Mouse (Mus musculus) liver (tissue): Measurements from ENCODE around the gene Prodh2.

Experiments
- DNase-seq: peaks from one replicate; pipeline ENCODE4 v3.0.0-alpha.2; 2020; ENCODE audit warnings: mixed read lengths

Gene Prodh2

DNA sequence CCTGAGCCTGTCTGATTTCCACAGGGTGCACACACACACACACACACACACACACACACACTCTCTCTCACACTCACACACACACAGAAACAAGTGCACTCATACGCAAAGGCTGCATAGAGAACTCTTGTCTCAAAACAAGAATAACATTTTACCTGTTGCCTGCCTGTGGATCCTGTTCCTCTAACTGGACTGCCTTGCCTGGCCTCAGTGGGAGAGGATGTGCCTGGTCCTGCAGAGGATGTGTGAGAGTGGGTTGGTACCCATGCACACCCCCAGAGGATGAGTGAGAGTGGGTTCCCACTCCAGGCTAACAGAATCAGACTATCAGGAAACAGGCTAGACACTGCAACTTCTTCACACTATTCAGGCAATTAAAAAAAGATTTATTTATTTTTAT, 57.2 kb downstream of the Prodh2 start:
- DNase-seq: no peak

GRCm38 (mm10) chr7:30551445-30552101, 58.2 kb downstream of the Prodh2 start:
- DNase-seq: no peak

DNA sequence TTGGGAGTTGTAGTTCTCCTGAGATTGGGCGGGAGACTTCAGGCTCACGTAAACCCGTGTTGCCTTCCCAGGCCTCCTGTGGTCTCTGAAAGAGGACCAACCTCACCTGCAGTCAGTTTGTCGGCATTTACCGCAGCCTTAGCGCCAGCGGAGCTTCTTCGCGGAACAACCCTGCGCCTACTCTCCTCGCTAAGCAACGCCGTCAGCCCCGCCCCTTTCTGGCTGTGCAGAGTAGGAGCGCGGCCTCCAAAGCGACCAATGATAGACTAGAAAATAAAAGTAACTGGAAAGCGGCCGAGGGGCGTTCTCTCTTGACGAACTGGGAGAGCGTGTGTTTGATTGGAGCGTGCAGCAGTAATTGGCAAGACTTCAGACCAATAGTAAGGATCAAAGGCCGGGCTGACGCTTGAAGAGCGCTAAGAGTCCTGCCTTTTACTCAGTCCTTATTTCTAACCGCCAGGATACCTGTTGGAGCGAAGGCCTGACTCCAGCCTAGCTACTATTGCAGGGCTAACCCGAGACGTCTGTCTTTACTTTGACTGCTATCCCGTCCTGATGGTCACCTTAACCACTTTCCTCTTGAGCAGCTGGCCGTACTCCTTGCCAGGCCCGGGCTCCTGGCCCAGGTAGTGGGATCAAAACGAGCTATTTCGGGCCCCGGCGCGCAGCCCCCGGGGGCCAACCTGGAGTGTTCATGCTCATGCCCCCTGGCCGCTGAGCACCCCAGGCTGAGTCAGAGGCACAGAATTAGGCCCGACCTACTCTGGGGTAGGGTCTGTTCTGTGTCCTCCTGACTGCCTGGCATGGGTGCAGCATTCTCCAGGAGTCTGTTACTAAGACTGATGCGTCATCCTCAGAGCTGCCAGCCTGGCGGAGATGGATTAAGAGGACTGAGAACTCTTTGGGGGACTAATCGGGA, 58.9 kb downstream of the Prodh2 start, which contains the start of the genes Hspb6 and Proser3:
Gene Hspb6 (plus strand): TSS at position 77 of the 919 bp plus-strand sequence.
Gene Proser3 (minus strand): TSS at position 198 of the 919 bp plus-strand sequence.
- DNase-seq: peak; percentile 98

DNA sequence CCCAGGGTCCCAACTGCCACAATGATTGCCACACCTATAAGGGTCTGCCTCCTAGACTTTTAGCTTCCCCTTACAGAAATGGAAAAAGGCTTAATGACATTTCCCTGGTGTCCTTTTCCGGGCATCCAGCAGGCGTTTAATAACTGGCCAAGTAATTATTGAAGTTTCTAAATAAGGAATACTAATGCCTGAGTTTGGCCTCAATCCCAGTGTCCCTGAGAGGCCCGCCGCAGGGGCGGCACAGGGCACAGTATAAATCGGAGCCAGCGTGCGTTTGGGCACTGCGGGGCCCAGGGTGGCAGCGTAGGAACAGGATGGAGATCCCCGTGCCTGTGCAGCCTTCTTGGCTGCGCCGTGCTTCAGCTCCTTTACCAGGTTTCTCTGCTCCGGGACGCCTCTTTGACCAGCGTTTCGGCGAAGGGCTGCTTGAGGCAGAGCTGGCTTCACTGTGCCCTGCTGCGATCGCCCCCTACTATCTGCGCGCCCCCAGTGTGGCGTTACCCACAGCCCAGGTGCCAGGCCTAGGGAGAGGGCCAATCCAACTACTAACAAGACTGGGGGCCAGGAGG, 59.7 kb downstream of the Prodh2 start:
- DNase-seq: peak; percentile 54

DNA sequence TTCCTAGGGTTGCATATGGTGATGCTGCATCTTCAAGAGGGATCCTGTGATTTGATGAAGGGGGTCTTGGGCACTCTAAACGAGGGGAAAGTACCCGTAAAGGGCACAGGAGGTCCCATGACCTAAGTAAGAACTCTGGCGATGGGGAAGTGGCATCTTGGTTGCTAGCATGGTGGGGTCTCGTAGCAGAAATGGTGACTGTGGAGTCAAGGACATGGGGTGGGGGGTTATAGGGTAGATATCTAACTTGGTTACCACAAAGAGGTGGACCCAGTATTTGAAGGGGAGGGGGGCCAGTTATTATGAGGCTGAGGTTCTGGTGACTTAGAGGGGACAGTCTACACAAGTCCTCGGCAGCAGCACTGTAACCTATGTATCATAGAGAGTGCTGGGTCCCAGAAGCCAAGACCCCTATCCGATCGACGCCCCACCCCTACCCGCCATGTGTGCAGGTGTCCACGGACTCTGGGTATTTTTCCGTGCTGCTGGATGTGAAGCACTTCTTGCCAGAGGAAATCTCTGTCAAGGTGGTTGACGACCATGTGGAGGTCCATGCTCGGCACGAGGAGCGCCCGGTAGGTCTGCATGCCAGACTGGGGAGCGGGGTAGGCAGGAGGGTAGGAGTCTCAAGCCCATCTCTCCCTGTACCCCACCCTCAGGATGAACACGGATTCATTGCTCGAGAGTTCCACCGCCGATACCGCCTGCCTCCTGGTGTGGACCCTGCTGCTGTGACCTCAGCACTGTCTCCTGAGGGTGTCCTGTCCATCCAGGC, 60.6 kb downstream of the Prodh2 start:
- no peak for DNase-seq

- DNase-seq: no peak
Observed at GRCm38 (mm10) chr7:30556894-30557536, 63.6 kb downstream of the Prodh2 start.

DNA sequence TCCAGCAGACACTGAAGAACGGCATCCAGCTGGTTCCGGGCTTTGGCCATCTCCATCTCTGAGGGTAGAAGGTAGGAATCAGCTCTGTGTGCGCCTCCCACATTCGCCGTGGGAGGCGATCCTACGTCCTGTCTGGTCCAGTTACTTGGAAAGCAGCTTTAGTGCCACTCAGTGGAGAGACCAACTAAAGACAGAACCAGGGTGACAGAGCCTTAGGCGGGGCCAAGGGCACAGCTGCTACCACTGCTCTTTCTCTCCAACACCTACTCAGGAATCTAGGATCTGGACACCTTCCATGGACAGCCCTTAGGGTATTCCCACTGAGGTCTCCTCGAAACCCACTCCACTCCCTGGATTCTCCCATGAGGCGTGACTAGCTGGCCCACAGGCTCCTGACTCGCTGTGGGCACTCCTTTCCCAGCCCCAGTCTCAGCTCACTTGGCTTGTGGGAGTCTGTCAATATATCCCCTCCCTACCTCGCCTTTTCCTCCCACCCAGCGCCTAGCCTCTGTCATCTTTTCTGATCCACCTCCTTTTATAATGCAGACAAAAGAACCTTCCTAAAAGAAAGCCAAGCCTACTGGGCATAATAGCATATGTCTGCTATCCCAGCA, 64.6 kb downstream of the Prodh2 start:
- DNase-seq: no peak

- peak; percentile 56 for DNase-seq
Observed at GRCm38 (mm10) chr7:30558656-30559442, 65.4 kb downstream of the Prodh2 start.

GRCm38 (mm10) chr7:30559443-30559954, 66.1 kb downstream of the Prodh2 start, which contains the start of gene Lin37:
Gene Lin37 (minus strand): TSS chr7:30559838.
- peak; percentile 95 for DNase-seq

GRCm38 (mm10) chr7:30560296-30560695, 66.9 kb downstream of the Prodh2 start:
- no peak for DNase-seq

- no peak for DNase-seq
Observed at GRCm38 (mm10) chr7:30562526-30563116, 69.2 kb downstream of the Prodh2 start.
